Mouse (Mus musculus): ENCODE measurements at regions not wholly inside any gene's neighbourhood (a gene's known extent, or its start where the extent isn't known, plus 50 kb on each side); places are given as distances from the start of the nearest gene placed in this dataset.
"Not testable (repeated sequence)": the region's sequence is repeated elsewhere in the genome, so short reads cannot be mapped to it uniquely, and the experiment has no call there.

DNA sequence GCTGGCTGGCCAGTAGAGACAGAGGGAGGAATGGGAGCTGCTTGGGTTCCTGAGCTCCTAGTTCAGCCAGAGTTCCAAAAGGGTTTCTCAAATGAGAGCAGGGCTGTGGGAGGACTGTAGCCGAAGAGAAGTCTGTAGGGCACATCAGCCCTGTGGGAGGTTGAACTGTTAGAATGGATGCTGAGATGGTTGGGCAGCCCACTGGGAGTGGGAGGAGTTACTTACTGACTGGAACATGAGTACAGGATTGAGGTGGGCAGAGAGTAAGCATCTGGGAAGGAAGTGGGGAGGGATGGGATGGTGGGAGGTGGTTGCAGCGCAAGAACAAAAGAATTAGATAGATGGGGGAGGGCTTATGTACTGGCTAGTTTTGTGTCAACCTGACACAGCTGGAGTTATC is 88.7 kb upstream of the Nxpe4 start:
- H3K4me1 ChIP-seq (ENCODE audit: control insufficient read depth, insufficient read depth) = no peaks in the 10 kb centered on the region
- TF ChIP-seq CTCF (IDR thresholded peaks at IDR 0.05; ENCODE audit: low read depth) (no peak), EP300 (IDR thresholded peaks at IDR 0.05; ENCODE audit: low read depth) (no peak)
- no peak overlapping the region for H3K4me2 ChIP-seq (ENCODE audit: low read depth, low read length)
- no peak for ATAC-seq (ENCODE audit: insufficient read depth, low read depth)
- H3K36me3 ChIP-seq (replicated peaks; ENCODE audit: control insufficient read depth, insufficient read depth, low read length) = no peaks in the 10 kb centered on the region
- no peaks in the 10 kb centered on the region for H3K27me3 ChIP-seq (ENCODE audit: control insufficient read depth, insufficient read depth, low read length)
- H3K9me3 ChIP-seq (replicated peaks; ENCODE audit: control insufficient read depth, low read length) = no peaks in the 10 kb centered on the region
- 68% methylated on average over 2 of the region's 2 CpGs for WGBS
- no peak overlapping the region for H3K9ac ChIP-seq (replicated peaks; ENCODE audit: low read depth, low read length)
- no peak for DNase-seq (ENCODE audit: low spot score)
- no peak overlapping the region for H3K4me3 ChIP-seq (ENCODE audit: low read depth, low read length)
- no peak overlapping the region for H3K27ac ChIP-seq (ENCODE audit: low read depth)

GRCm38 (mm10) chr9:48075661-48076240 is 86.1 kb upstream of the Nxpe4 start:
- WGBS = 75% methylated on average over 5 of the region's 5 CpGs
- no peaks in the 10 kb centered on the region for H3K36me3 ChIP-seq (replicated peaks; ENCODE audit: control insufficient read depth, insufficient read depth, low read length)
- no peak overlapping the region for H3K27ac ChIP-seq (ENCODE audit: low read depth)
- H3K9ac ChIP-seq (replicated peaks; ENCODE audit: low read depth, low read length) = no peak overlapping the region
- no peak overlapping the region for H3K4me3 ChIP-seq (ENCODE audit: low read depth, low read length)
- no peak for ATAC-seq (ENCODE audit: insufficient read depth, low read depth)
- DNase-seq (ENCODE audit: low spot score) = no peak
- no peak for TF ChIP-seq EP300 (IDR thresholded peaks at IDR 0.05; ENCODE audit: low read depth)
- no peak for TF ChIP-seq CTCF (IDR thresholded peaks at IDR 0.05; ENCODE audit: low read depth)
- no peaks in the 10 kb centered on the region for H3K27me3 ChIP-seq (ENCODE audit: control insufficient read depth, insufficient read depth, low read length)
- no peaks in the 10 kb centered on the region for H3K4me1 ChIP-seq (ENCODE audit: control insufficient read depth, insufficient read depth)
- no peak overlapping the region for H3K4me2 ChIP-seq (ENCODE audit: low read depth, low read length)
- H3K9me3 ChIP-seq (replicated peaks; ENCODE audit: control insufficient read depth, low read length) = no peaks in the 10 kb centered on the region

DNA sequence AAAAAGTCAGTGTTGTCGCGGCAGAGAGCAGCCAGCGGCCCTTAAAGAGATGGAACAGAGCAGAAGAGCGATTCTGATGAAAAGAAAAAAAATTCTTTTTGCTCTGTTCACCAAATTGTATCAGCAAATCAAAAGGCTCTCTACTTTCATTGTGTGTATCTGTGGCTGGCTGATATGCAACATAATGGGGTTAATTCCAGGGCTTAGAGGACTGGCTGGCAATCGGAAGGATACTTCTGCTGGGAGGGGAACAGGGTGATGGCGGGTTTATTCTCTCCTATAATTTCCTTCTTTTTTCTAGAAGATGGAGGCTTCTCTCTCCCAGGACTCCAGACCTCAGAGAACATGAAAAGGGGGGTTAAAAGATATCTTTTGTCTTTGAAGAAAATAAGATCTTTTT is 79.4 kb upstream of the Nxpe4 start:
- 68% methylated on average over 6 of the region's 6 CpGs for WGBS

DNA sequence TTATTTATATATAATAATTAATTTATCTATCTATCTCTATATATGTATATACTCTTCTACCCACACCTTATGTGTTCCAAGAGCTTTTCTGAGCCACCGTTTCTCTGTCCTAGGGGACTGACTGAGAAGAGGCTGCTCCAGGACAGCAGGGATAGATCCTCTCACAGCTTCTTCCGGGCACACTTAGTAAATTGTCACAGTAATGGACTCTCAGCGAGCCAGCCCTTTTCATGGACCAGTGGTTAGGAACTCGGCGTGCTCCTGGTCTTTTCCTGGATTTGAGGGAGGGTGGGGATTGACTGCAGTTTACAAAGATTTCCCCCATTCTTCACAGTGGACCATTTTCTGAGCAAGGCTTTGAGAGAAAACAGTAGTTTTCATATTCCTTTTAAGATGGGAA is 77.6 kb upstream of the Nxpe4 start:
- ATAC-seq (ENCODE audit: insufficient read depth, low read depth); DNase-seq (ENCODE audit: low spot score); H3K9me3 ChIP-seq (replicated peaks; ENCODE audit: control insufficient read depth, low read length); H3K27me3 ChIP-seq (ENCODE audit: control insufficient read depth, insufficient read depth, low read length); H3K4me3 ChIP-seq (ENCODE audit: low read depth, low read length); H3K36me3 ChIP-seq (replicated peaks; ENCODE audit: control insufficient read depth, insufficient read depth, low read length); H3K9ac ChIP-seq (replicated peaks; ENCODE audit: low read depth, low read length); H3K4me1 ChIP-seq (ENCODE audit: control insufficient read depth, insufficient read depth); H3K4me2 ChIP-seq (ENCODE audit: low read depth, low read length); H3K27ac ChIP-seq (ENCODE audit: low read depth): not testable (repeated sequence)
- WGBS = 68% methylated on average over 5 of the region's 5 CpGs

More for the DNA sequence above, 79.4 kb upstream of the Nxpe4 start:
- Histone ChIP-seq H3K4me3 (ENCODE audit: low read depth, low read length) (no peak overlapping the region), H3K9me3 (replicated peaks; ENCODE audit: control insufficient read depth, low read length) (no peaks in the 10 kb centered on the region), H3K27me3 (ENCODE audit: control insufficient read depth, insufficient read depth, low read length) (no peaks in the 10 kb centered on the region), H3K4me1 (ENCODE audit: control insufficient read depth, insufficient read depth) (no peaks in the 10 kb centered on the region), H3K4me2 (ENCODE audit: low read depth, low read length) (no peak overlapping the region), H3K36me3 (replicated peaks; ENCODE audit: control insufficient read depth, insufficient read depth, low read length) (no peaks in the 10 kb centered on the region), H3K27ac (ENCODE audit: low read depth) (no peak overlapping the region), H3K9ac (replicated peaks; ENCODE audit: low read depth, low read length) (no peak overlapping the region)
- no peak for TF ChIP-seq EP300 (IDR thresholded peaks at IDR 0.05; ENCODE audit: low read depth)
- TF ChIP-seq CTCF (IDR thresholded peaks at IDR 0.05; ENCODE audit: low read depth) = no peak
- DNase-seq (ENCODE audit: low spot score) (no peak), ATAC-seq (ENCODE audit: insufficient read depth, low read depth) (no peak)

GRCm38 (mm10) chr9:48089661-48090060 is 72.2 kb upstream of the Nxpe4 start:
- DNase-seq (ENCODE audit: low spot score) (no peak), ATAC-seq (ENCODE audit: insufficient read depth, low read depth) (no peak)
- 91% methylated on average over 5 of the region's 5 CpGs for WGBS
- Histone ChIP-seq H3K27ac (ENCODE audit: low read depth) (no peak overlapping the region), H3K4me1 (ENCODE audit: control insufficient read depth, insufficient read depth) (no peaks in the 10 kb centered on the region), H3K9me3 (replicated peaks; ENCODE audit: control insufficient read depth, low read length) (no peaks in the 10 kb centered on the region), H3K4me3 (ENCODE audit: low read depth, low read length) (no peak overlapping the region), H3K36me3 (replicated peaks; ENCODE audit: control insufficient read depth, insufficient read depth, low read length) (no peaks in the 10 kb centered on the region), H3K27me3 (ENCODE audit: control insufficient read depth, insufficient read depth, low read length) (no peaks in the 10 kb centered on the region), H3K4me2 (ENCODE audit: low read depth, low read length) (no peak overlapping the region), H3K9ac (replicated peaks; ENCODE audit: low read depth, low read length) (no peak overlapping the region)
- TF ChIP-seq CTCF (IDR thresholded peaks at IDR 0.05; ENCODE audit: low read depth) = no peak
- no peak for TF ChIP-seq EP300 (IDR thresholded peaks at IDR 0.05; ENCODE audit: low read depth)

- WGBS = 63% methylated on average over 2 of the region's 2 CpGs
- Histone ChIP-seq H3K27ac (ENCODE audit: low read depth) (no peak overlapping the region), H3K9ac (replicated peaks; ENCODE audit: low read depth, low read length) (no peak overlapping the region), H3K4me2 (ENCODE audit: low read depth, low read length) (no peak overlapping the region), H3K27me3 (ENCODE audit: control insufficient read depth, insufficient read depth, low read length) (no peaks in the 10 kb centered on the region), H3K4me1 (ENCODE audit: control insufficient read depth, insufficient read depth) (no peaks in the 10 kb centered on the region), H3K9me3 (replicated peaks; ENCODE audit: control insufficient read depth, low read length) (no peaks in the 10 kb centered on the region), H3K36me3 (replicated peaks; ENCODE audit: control insufficient read depth, insufficient read depth, low read length) (no peaks in the 10 kb centered on the region), H3K4me3 (ENCODE audit: low read depth, low read length) (no peak overlapping the region)
- no peak for TF ChIP-seq CTCF (IDR thresholded peaks at IDR 0.05; ENCODE audit: low read depth)
- TF ChIP-seq EP300 (IDR thresholded peaks at IDR 0.05; ENCODE audit: low read depth) = no peak
- DNase-seq (ENCODE audit: low spot score) (no peak), ATAC-seq (ENCODE audit: insufficient read depth, low read depth) (no peak)
Observed at GRCm38 (mm10) chr9:48094756-48095155, 67.1 kb upstream of the Nxpe4 start.

Data from heart, postnatal 0 days (tissue).